Mouse (Mus musculus): ENCODE measurements around the gene Atg7. TPM values are rescaled to one million over a fixed set of nuclear protein-coding genes. Genes with fewer than 3 reads are reported as not detected.

The Atg7 gene
- polyA plus RNA-seq, 1 experiment: 16.0 TPM

GRCm38 (mm10) chr6:114836433-114836832, 193.5 kb downstream of the Atg7 start:
- peaks cover 8% of the 10 kb centered on the region; the same call in 1 of the 2 replicates for H3K4me1 ChIP-seq (ENCODE audit: control insufficient read depth, insufficient read depth, insufficient read length, low read length)
- WGBS: 87% methylated on average over 3 of the region's 3 CpGs
- no peaks in the 10 kb centered on the region for H3K27me3 ChIP-seq (ENCODE audit: control insufficient read depth, insufficient read depth, low read length)
- H3K27ac ChIP-seq (ENCODE audit: insufficient read depth, low read depth, low read length): no peak overlapping the region
- no peaks in the 10 kb centered on the region for H3K36me3 ChIP-seq (ENCODE audit: control insufficient read depth, insufficient read depth, low read length)
- no peak overlapping the region for H3K4me3 ChIP-seq (ENCODE audit: low read depth, low read length)
- TF ChIP-seq CTCF (IDR thresholded peaks at IDR 0.05; ENCODE audit: extremely low read depth, insufficient read length, insufficient replicate concordance, low read depth, low read length): no peak
- TF ChIP-seq POLR2A (IDR thresholded peaks at IDR 0.05; ENCODE audit: low read depth, low read length): no peak

DNA sequence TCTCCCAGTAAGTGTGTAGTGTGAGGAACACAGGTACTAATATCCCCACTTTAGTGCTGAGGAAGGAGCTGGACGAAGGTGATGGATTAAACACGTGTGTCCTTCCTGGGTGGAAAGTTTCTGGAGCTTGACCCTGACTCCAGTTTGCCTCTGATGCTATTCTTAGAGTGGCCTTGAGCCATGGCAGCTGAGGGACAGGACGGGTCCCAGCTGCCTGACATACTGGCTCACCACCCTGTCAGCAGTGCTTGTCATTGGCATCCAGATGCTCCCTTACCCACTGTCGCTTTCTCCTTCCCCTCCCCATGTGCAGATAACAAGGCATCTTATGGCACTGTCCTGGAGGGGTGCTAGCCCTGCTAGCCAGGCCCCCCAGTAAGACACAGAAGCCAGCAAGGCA, 196.0 kb downstream of the Atg7 start:
- Histone ChIP-seq H3K27ac (ENCODE audit: insufficient read depth, low read depth, low read length) (no peak overlapping the region), H3K4me3 (ENCODE audit: low read depth, low read length) (no peak overlapping the region), H3K36me3 (ENCODE audit: control insufficient read depth, insufficient read depth, low read length) (no peaks in the 10 kb centered on the region), H3K27me3 (ENCODE audit: control insufficient read depth, insufficient read depth, low read length) (no peaks in the 10 kb centered on the region), H3K4me1 (ENCODE audit: control insufficient read depth, insufficient read depth, insufficient read length, low read length) (peaks cover 6% of the 10 kb centered on the region; the same call in 1 of the 2 replicates)
- 88% methylated on average over 4 of the region's 4 CpGs for WGBS
- no peak for TF ChIP-seq CTCF (IDR thresholded peaks at IDR 0.05; ENCODE audit: extremely low read depth, insufficient read length, insufficient replicate concordance, low read depth, low read length)
- TF ChIP-seq POLR2A (IDR thresholded peaks at IDR 0.05; ENCODE audit: low read depth, low read length): no peak

DNA sequence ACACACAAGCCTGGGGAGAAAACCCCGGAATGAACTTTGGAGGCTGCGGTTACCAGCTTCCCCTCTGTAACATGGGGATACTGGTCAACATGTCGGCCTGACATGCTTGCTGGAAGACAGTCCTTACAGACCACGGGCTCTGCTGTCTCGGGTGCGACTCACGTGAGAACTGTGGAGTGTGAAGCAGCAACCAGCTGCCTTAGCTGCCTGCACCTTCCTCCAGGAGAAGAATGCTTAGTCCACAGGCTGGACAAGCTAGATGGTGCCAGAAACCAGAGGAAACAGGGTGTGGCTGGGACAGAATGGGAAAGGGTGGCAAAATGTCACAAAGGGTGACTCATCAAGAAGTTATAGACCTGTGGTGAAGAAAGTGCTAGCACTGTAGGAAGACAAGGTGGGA, 197.1 kb downstream of the Atg7 start:
- Histone ChIP-seq H3K27me3 (ENCODE audit: control insufficient read depth, insufficient read depth, low read length) (no peaks in the 10 kb centered on the region), H3K4me1 (ENCODE audit: control insufficient read depth, insufficient read depth, insufficient read length, low read length) (peaks cover 6% of the 10 kb centered on the region; the same call in 1 of the 2 replicates), H3K27ac (ENCODE audit: insufficient read depth, low read depth, low read length) (no peak overlapping the region), H3K4me3 (ENCODE audit: low read depth, low read length) (no peak overlapping the region), H3K36me3 (ENCODE audit: control insufficient read depth, insufficient read depth, low read length) (no peaks in the 10 kb centered on the region)
- 87% methylated on average over 7 of the region's 7 CpGs for WGBS
- no peak for TF ChIP-seq CTCF (IDR thresholded peaks at IDR 0.05; ENCODE audit: extremely low read depth, insufficient read length, insufficient replicate concordance, low read depth, low read length)
- TF ChIP-seq POLR2A (IDR thresholded peaks at IDR 0.05; ENCODE audit: low read depth, low read length): no peak

DNA sequence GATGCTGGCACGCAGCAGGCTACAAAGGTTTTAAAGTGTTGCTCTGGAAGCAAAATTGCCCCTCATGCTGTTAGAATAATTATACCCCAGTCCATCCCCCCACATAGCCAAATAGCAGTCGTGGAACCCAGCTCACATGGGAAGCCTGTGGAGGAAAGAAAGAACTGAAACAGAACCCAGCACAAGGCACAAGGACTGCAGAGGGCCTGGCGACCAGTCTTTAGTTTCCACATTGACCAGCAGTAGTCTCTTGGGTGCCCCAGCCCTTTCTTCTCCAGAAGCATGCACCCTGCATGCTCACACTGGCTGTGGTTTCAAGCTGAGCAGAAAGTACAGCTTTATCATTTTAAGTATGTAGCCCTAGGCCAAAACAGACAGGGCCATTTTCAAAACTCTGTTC, 199.2 kb downstream of the Atg7 start:
- Histone ChIP-seq H3K27me3 (ENCODE audit: control insufficient read depth, insufficient read depth, low read length) (no peaks in the 10 kb centered on the region), H3K27ac (ENCODE audit: insufficient read depth, low read depth, low read length) (peak overlapping the region; percentile 49; the same call in 1 of the 2 replicates), H3K4me3 (ENCODE audit: low read depth, low read length) (no peak overlapping the region), H3K36me3 (ENCODE audit: control insufficient read depth, insufficient read depth, low read length) (no peaks in the 10 kb centered on the region), H3K4me1 (ENCODE audit: control insufficient read depth, insufficient read depth, insufficient read length, low read length) (peaks cover 6% of the 10 kb centered on the region; the same call in 1 of the 2 replicates)
- TF ChIP-seq CTCF (IDR thresholded peaks at IDR 0.05; ENCODE audit: extremely low read depth, insufficient read length, insufficient replicate concordance, low read depth, low read length) (no peak), POLR2A (IDR thresholded peaks at IDR 0.05; ENCODE audit: low read depth, low read length) (no peak)
- WGBS: 80% methylated on average over 3 of the region's 3 CpGs

DNA sequence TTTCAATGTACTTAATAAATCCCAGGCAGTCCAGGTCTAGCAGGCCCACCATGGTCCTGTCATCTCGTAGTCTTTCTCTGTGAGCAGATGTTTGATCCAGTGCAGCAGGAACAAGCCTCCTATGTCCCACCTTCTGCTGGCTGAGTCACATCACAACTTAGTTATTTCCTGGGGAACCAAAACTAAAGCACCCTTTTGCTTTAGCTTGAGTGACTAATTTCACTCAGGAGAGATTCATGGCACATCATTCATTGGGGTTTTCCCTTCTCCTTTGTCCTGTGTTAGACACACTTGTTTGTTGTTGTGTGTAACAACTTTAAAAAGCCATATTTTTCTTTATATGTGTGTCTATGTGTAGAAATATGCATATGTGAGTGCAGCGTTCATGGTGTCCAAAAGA, 200.0 kb downstream of the Atg7 start:
- 98% methylated on average over 2 of the region's 2 CpGs for WGBS

GRCm38 (mm10) chr6:114846153-114846772, 203.4 kb downstream of the Atg7 start:
- H3K27ac ChIP-seq (ENCODE audit: insufficient read depth, low read depth, low read length): no peak overlapping the region
- H3K4me3 ChIP-seq (ENCODE audit: low read depth, low read length): no peak overlapping the region
- no peaks in the 10 kb centered on the region for H3K36me3 ChIP-seq (ENCODE audit: control insufficient read depth, insufficient read depth, low read length)
- WGBS: 67% methylated on average over 4 of the region's 4 CpGs
- H3K27me3 ChIP-seq (ENCODE audit: control insufficient read depth, insufficient read depth, low read length): no peaks in the 10 kb centered on the region
- peaks cover 2% of the 10 kb centered on the region; the same call in 1 of the 2 replicates for H3K4me1 ChIP-seq (ENCODE audit: control insufficient read depth, insufficient read depth, insufficient read length, low read length)
- TF ChIP-seq POLR2A (IDR thresholded peaks at IDR 0.05; ENCODE audit: low read depth, low read length) (no peak), CTCF (IDR thresholded peaks at IDR 0.05; ENCODE audit: extremely low read depth, insufficient read length, insufficient replicate concordance, low read depth, low read length) (no peak)

More for the DNA sequence above, 200.0 kb downstream of the Atg7 start:
- H3K36me3 ChIP-seq (ENCODE audit: control insufficient read depth, insufficient read depth, low read length): no peaks in the 10 kb centered on the region
- peaks cover 6% of the 10 kb centered on the region; the same call in 1 of the 2 replicates for H3K4me1 ChIP-seq (ENCODE audit: control insufficient read depth, insufficient read depth, insufficient read length, low read length)
- H3K27ac ChIP-seq (ENCODE audit: insufficient read depth, low read depth, low read length): no peak overlapping the region
- TF ChIP-seq POLR2A (IDR thresholded peaks at IDR 0.05; ENCODE audit: low read depth, low read length) (no peak), CTCF (IDR thresholded peaks at IDR 0.05; ENCODE audit: extremely low read depth, insufficient read length, insufficient replicate concordance, low read depth, low read length) (no peak)
- no peaks in the 10 kb centered on the region for H3K27me3 ChIP-seq (ENCODE audit: control insufficient read depth, insufficient read depth, low read length)
- H3K4me3 ChIP-seq (ENCODE audit: low read depth, low read length): no peak overlapping the region

DNA sequence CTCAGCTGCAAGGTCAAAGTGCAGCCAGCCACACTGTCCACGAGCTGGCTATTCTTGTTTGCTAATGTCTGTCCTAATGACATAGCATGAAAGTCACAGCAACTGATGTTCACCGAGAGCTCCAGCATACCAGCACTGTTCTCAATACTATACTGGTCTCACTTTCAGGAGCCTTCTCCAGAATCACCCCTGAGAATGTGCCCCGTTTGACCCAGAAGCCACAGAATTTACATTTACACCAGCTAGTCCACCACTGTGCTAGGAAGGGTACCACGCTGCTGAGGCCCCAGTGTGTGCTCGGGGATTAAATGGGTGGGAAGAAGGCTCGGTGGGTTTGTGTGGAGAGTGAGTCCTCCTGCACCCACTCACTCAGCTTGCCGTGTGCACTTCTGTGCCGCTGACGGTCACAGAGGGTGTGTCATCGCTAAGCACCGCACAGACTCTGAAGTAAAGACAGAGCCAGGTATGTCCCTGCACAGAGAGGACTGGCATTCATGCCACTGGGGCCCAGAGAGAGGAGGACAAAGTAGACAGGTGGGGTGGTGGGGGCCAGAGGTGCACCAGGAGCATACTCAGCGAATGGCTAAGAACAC, 204.8 kb downstream of the Atg7 start:
- H3K4me3 ChIP-seq (ENCODE audit: low read depth, low read length): no peak overlapping the region
- WGBS: 81% methylated on average over 12 of the region's 12 CpGs
- H3K27me3 ChIP-seq (ENCODE audit: control insufficient read depth, insufficient read depth, low read length): no peaks in the 10 kb centered on the region
- H3K4me1 ChIP-seq (ENCODE audit: control insufficient read depth, insufficient read depth, insufficient read length, low read length): no peaks in the 10 kb centered on the region; the same call in 1 of the 2 replicates
- no peak overlapping the region for H3K27ac ChIP-seq (ENCODE audit: insufficient read depth, low read depth, low read length)
- H3K36me3 ChIP-seq (ENCODE audit: control insufficient read depth, insufficient read depth, low read length): no peaks in the 10 kb centered on the region
- TF ChIP-seq POLR2A (IDR thresholded peaks at IDR 0.05; ENCODE audit: low read depth, low read length): no peak
- no peak for TF ChIP-seq CTCF (IDR thresholded peaks at IDR 0.05; ENCODE audit: extremely low read depth, insufficient read length, insufficient replicate concordance, low read depth, low read length)

Measured in small intestine, adult 2 months (tissue).